Mouse (Mus musculus): ENCODE results near the gene Vwa8.

GRCm38 (mm10) chr14:79233697-79234096, 384.8 kb downstream of the Vwa8 start:
- TF ChIP-seq MXI1 (IDR thresholded peaks at IDR 0.05; ENCODE audit: low read depth, low read length) (no peak), ZNF384 (IDR thresholded peaks at IDR 0.05; ENCODE audit: low read depth, low read length) (no peak), MEF2A (IDR thresholded peaks at IDR 0.05; ENCODE audit: borderline replicate concordance, low read depth, low read length) (no peak)

Data from CH12.LX (cell line).